Mouse (Mus musculus) myocyte (in vitro differentiated cells): ENCODE measurements around the gene Clec18a. TPM values are rescaled to one million over a fixed set of nuclear protein-coding genes. Genes with fewer than 3 reads are reported as not detected.
A peak's percentile ranks its signal among the peaks of the same experiment; 100 is the strongest.
"Not testable (repeated sequence)": the region's sequence is repeated elsewhere in the genome, so short reads cannot be mapped to it uniquely, and the experiment has no call there.

Experiments
- H3K27me3 ChIP-seq: one replicate; pipeline ENCODE4 v1.6.1; 2011; ENCODE audit not compliant: control insufficient read depth, insufficient read depth, insufficient read length
- H3K36me3 ChIP-seq: one replicate; pipeline ENCODE4 v1.6.1; 2011; ENCODE audit not compliant: control insufficient read depth, insufficient read depth
- H3K4me2 ChIP-seq: one replicate; pipeline ENCODE4 v1.6.1; 2011; ENCODE audit warnings: low read depth, control low read depth
- H3K4me3 ChIP-seq: one replicate; pipeline ENCODE4 v1.5.1; 2011; ENCODE audit warnings: mild to moderate bottlenecking, control low read depth, moderate library complexity
- H3K79me2 ChIP-seq: one replicate; pipeline ENCODE4 v1.6.1; 2011; ENCODE audit not compliant: control insufficient read depth, insufficient read depth
- H3ac ChIP-seq: one replicate; pipeline ENCODE4 v1.6.1; 2011; ENCODE audit not compliant: control insufficient read depth, insufficient read length
- CEBPB ChIP-seq: IDR thresholded peaks from 2 replicates; pipeline ENCODE4 v1.6.1; 2011; ENCODE audit warnings: mild to moderate bottlenecking, moderate library complexity; ENCODE audit not compliant: poor library complexity, insufficient read depth, severe bottlenecking
- MYOD1 ChIP-seq, 3 experiments: IDR thresholded peaks; one replicate each; pipeline ENCODE4 v1.6.1; 2011; ENCODE audit warnings: control low read depth in 2 of 3, low read depth in 2 of 3, mild to moderate bottlenecking in 2 of 3, moderate library complexity in 1 of 3; ENCODE audit not compliant: insufficient read length in 2 of 3, control insufficient read depth in 1 of 3
- MYOG ChIP-seq, 3 experiments: IDR thresholded peaks; one replicate each; pipeline ENCODE4 v1.6.1; 2011; ENCODE audit warnings: control low read depth in 2 of 3, low read depth in 2 of 3, mild to moderate bottlenecking in 2 of 3; ENCODE audit not compliant: insufficient read length in 2 of 3, control insufficient read depth in 1 of 3, insufficient read depth in 1 of 3
- POLR2A ChIP-seq: IDR thresholded peaks from one replicate; pipeline ENCODE4 v1.6.1; 2011; ENCODE audit warnings: low read depth, mild to moderate bottlenecking, control low read depth, moderate library complexity; ENCODE audit not compliant: insufficient read length
- POLR2AphosphoS2 ChIP-seq: IDR thresholded peaks from one replicate; pipeline ENCODE4 v1.6.1; 2011; ENCODE audit warnings: low read depth, control low read depth; ENCODE audit not compliant: insufficient read length
- REST ChIP-seq: IDR thresholded peaks from one replicate; pipeline ENCODE4 v1.6.1; 2011; ENCODE audit warnings: mild to moderate bottlenecking, control low read depth, moderate library complexity; ENCODE audit not compliant: insufficient read depth, insufficient read length
- SRF ChIP-seq: IDR thresholded peaks from one replicate; pipeline ENCODE4 v1.6.1; 2011; ENCODE audit warnings: low read depth; ENCODE audit not compliant: control insufficient read depth, insufficient read length
- TCF3 ChIP-seq: IDR thresholded peaks from one replicate; pipeline ENCODE4 v1.6.1; 2011; ENCODE audit warnings: low read depth, control low read depth; ENCODE audit not compliant: insufficient read length
- USF1 ChIP-seq: IDR thresholded peaks from one replicate; pipeline ENCODE4 v1.6.1; 2011; ENCODE audit warnings: low read depth, mild to moderate bottlenecking, control low read depth, moderate library complexity
- polyA plus RNA-seq: library from polyadenylated mRNA; unstranded; fragments of >200 nt; fragmentation: generic; extraction: Trizol; gene quantifications from one replicate; pipeline ENCODE4 v1.2.1, GENCODE M21; 2012; ENCODE audit warnings: missing spikeins

The Clec18a gene
- polyA plus RNA-seq, result 1.2 TPM

- not testable (repeated sequence) for H3K4me3 ChIP-seq, H3K36me3 ChIP-seq, H3ac ChIP-seq, H3K27me3 ChIP-seq, H3K4me2 ChIP-seq
- peaks cover 11% of the 10 kb centered on the region for H3K79me2 ChIP-seq
Observed at GRCm38 (mm10) chr8:111092326-111092725, at the start of gene Clec18a. TSS of gene Clec18a (minus strand) at chr8:111092426.

- Histone ChIP-seq H3K36me3 (peaks cover 15% of the 10 kb centered on the region), H3K27me3 (no peaks in the 10 kb centered on the region), H3K4me2 (no peak overlapping the region), H3ac (no peak overlapping the region), H3K4me3 (no peak overlapping the region), H3K79me2 (no peaks in the 10 kb centered on the region)
- TF ChIP-seq USF1, result no peak
- no peak for TF ChIP-seq REST
- TF ChIP-seq MYOG (IDR thresholded peaks at IDR 0.05; ENCODE audit: control insufficient read depth in 1 of 3, insufficient read depth in 1 of 3, insufficient read length in 2 of 3, low read depth in 2 of 3), result no peak
Observed at GRCm38 (mm10) chr8:111130756-111131155, 38.5 kb upstream of the Clec18a start.

GRCm38 (mm10) chr8:111119481-111119880 is 27.3 kb upstream of the Clec18a start:
- TF ChIP-seq POLR2AphosphoS2, result no peak
- TF ChIP-seq CEBPB, result 0 out of 2 replicates have a peak, but pooled peaks have one; percentile 12
- no peak overlapping the region for H3K4me2 ChIP-seq
- no peak overlapping the region for H3K4me3 ChIP-seq
- H3K36me3 ChIP-seq, result peaks cover 24% of the 10 kb centered on the region
- no peaks in the 10 kb centered on the region for H3K27me3 ChIP-seq
- H3ac ChIP-seq, result no peak overlapping the region
- no peaks in the 10 kb centered on the region for H3K79me2 ChIP-seq

GRCm38 (mm10) chr8:111114891-111115290 is 22.7 kb upstream of the Clec18a start:
- Histone ChIP-seq H3K79me2 (no peaks in the 10 kb centered on the region), H3ac (no peak overlapping the region), H3K4me2 (no peak overlapping the region), H3K4me3 (no peak overlapping the region), H3K27me3 (no peaks in the 10 kb centered on the region), H3K36me3 (peaks cover 28% of the 10 kb centered on the region)
- TF ChIP-seq USF1 (no peak), POLR2AphosphoS2 (no peak), TCF3 (no peak), MYOD1 (IDR thresholded peaks at IDR 0.05; ENCODE audit: control insufficient read depth in 1 of 3, insufficient read length in 2 of 3, low read depth in 2 of 3) (no peak), CEBPB (no peak), SRF (no peak)

GRCm38 (mm10) chr8:111094719-111095302 is 2.6 kb upstream of the Clec18a start:
- not testable (repeated sequence) for H3K36me3 ChIP-seq, H3K27me3 ChIP-seq
- Histone ChIP-seq H3K4me3 (peak overlapping the region; percentile 29), H3K79me2 (peaks cover 17% of the 10 kb centered on the region), H3K4me2 (peak overlapping the region; percentile 67), H3ac (peak overlapping the region; percentile 50)

GRCm38 (mm10) chr8:111093865-111094718 is 1.9 kb upstream of the Clec18a start, which contains the start of gene Pdpr:
TSS of gene Pdpr (plus strand) at chr8:111094630.
- Histone ChIP-seq H3K79me2 (peaks cover 17% of the 10 kb centered on the region), H3K4me2 (peak within 1 kb of the TSS; percentile 91), H3ac (peak within 1 kb of the TSS; percentile 50), H3K36me3 (no peaks in the 10 kb centered on the region), H3K4me3 (peak within 1 kb of the TSS; percentile 29), H3K27me3 (no peaks in the 10 kb centered on the region)
- TF ChIP-seq POLR2A (peak; percentile 55), SRF (no peak), POLR2AphosphoS2 (peak; percentile 19)
